Mouse (Mus musculus) erythroblast, embryonic 14.5 days (primary cell): Measurements from ENCODE around the gene Rbpjl. TPM values are rescaled to one million over a fixed set of nuclear protein-coding genes. Genes with fewer than 3 reads are reported as not detected.

ENCODE experiments used
- H3K27me3 ChIP-seq: 2 replicates; pipeline ENCODE4 v1.6.1; 2012; ENCODE audit warnings: inconsistent platforms; ENCODE audit not compliant: control insufficient read depth
- H3K36me3 ChIP-seq: 2 replicates; pipeline ENCODE4 v1.6.1; 2012; ENCODE audit warnings: mild to moderate bottlenecking, inconsistent platforms; ENCODE audit not compliant: control insufficient read depth
- H3K4me1 ChIP-seq: 2 replicates; pipeline ENCODE4 v1.6.1; 2012; ENCODE audit warnings: inconsistent platforms; ENCODE audit not compliant: control insufficient read depth
- H3K4me3 ChIP-seq: replicated peaks from 2 replicates; pipeline ENCODE3; 2012; ENCODE audit warnings: moderate library complexity, mild to moderate bottlenecking, inconsistent platforms
- H3K9me3 ChIP-seq: 2 replicates; pipeline ENCODE4 v1.6.1; 2012; ENCODE audit warnings: low read length, inconsistent platforms, mixed read lengths; ENCODE audit not compliant: control insufficient read depth
- GATA1 ChIP-seq: IDR thresholded peaks from 2 replicates; pipeline ENCODE4 v1.6.1; 2012; ENCODE audit warnings: low read length, inconsistent platforms, mixed read lengths
- TAL1 ChIP-seq: IDR thresholded peaks from 3 replicates; pipeline ENCODE4 v1.6.1; 2012; ENCODE audit warnings: low read length, inconsistent platforms, mixed read lengths
- polyA plus RNA-seq: library from polyadenylated mRNA; stranded (reverse); fragments of >175 nt; gene quantifications from 2 replicates; pipeline ENCODE4 v1.2.3, GENCODE M21; 2012

The Rbpjl gene
- 0.06 TPM in 1 of 2 replicates, not detected in the other for polyA plus RNA-seq

- TF ChIP-seq GATA1 (no peak), TAL1 (no peak)
- H3K27me3 ChIP-seq: peaks cover 83% of the 10 kb centered on the region
These were observed at the start of gene Rbpjl for GRCm38 (mm10) chr2:164402906-164403305. Rbpjl (plus strand) TSS chr2:164403141.

GRCm38 (mm10) chr2:164353356-164353755 lies 49.6 kb upstream of the Rbpjl start:
- Histone ChIP-seq H3K27me3 (no peaks in the 10 kb centered on the region), H3K4me3 (no peak overlapping the region), H3K9me3 (no peaks in the 10 kb centered on the region), H3K4me1 (no peaks in the 10 kb centered on the region), H3K36me3 (no peaks in the 10 kb centered on the region)
- TF ChIP-seq GATA1 (no peak), TAL1 (no peak)

More at GRCm38 (mm10) chr2:164402906-164403305, at the start of gene Rbpjl:
- Histone ChIP-seq H3K36me3 (no peaks in the 10 kb centered on the region), H3K4me1 (no peaks in the 10 kb centered on the region), H3K4me3 (no peak within 1 kb of the TSS), H3K9me3 (no peaks in the 10 kb centered on the region; the same call in 1 of the 2 replicates)

- no peak overlapping the region for H3K4me3 ChIP-seq
These were observed 46.6 kb upstream of the Rbpjl start for GRCm38 (mm10) chr2:164356177-164356967.

GRCm38 (mm10) chr2:164358373-164358772 lies 44.6 kb upstream of the Rbpjl start:
- Histone ChIP-seq H3K4me1 (no peaks in the 10 kb centered on the region), H3K9me3 (no peaks in the 10 kb centered on the region), H3K4me3 (no peak overlapping the region), H3K36me3 (no peaks in the 10 kb centered on the region), H3K27me3 (no peaks in the 10 kb centered on the region)
- TF ChIP-seq GATA1 (no peak), TAL1 (no peak)

More at GRCm38 (mm10) chr2:164356177-164356967, 46.6 kb upstream of the Rbpjl start:
- no peaks in the 10 kb centered on the region for H3K27me3 ChIP-seq
- H3K4me1 ChIP-seq: no peaks in the 10 kb centered on the region
- TF ChIP-seq GATA1 (no peak), TAL1 (no peak)
- no peaks in the 10 kb centered on the region for H3K36me3 ChIP-seq
- H3K9me3 ChIP-seq: no peaks in the 10 kb centered on the region

GRCm38 (mm10) chr2:164359031-164359430 lies 43.9 kb upstream of the Rbpjl start:
- H3K9me3 ChIP-seq: no peaks in the 10 kb centered on the region
- H3K27me3 ChIP-seq: no peaks in the 10 kb centered on the region
- H3K36me3 ChIP-seq: no peaks in the 10 kb centered on the region
- no peak overlapping the region for H3K4me3 ChIP-seq
- H3K4me1 ChIP-seq: no peaks in the 10 kb centered on the region
- no peak for TF ChIP-seq TAL1
- TF ChIP-seq GATA1: no peak

- Histone ChIP-seq H3K27me3 (no peaks in the 10 kb centered on the region), H3K36me3 (no peaks in the 10 kb centered on the region), H3K4me1 (no peaks in the 10 kb centered on the region), H3K9me3 (no peaks in the 10 kb centered on the region), H3K4me3 (no peak overlapping the region)
- TF ChIP-seq GATA1: no peak
- no peak for TF ChIP-seq TAL1
These were observed 43.3 kb upstream of the Rbpjl start for GRCm38 (mm10) chr2:164359668-164360067.

GRCm38 (mm10) chr2:164360974-164361657 lies 41.8 kb upstream of the Rbpjl start:
- Histone ChIP-seq H3K4me3 (no peak overlapping the region), H3K36me3 (no peaks in the 10 kb centered on the region), H3K27me3 (no peaks in the 10 kb centered on the region), H3K4me1 (no peaks in the 10 kb centered on the region), H3K9me3 (no peaks in the 10 kb centered on the region)
- no peak for TF ChIP-seq GATA1
- no peak for TF ChIP-seq TAL1

GRCm38 (mm10) chr2:164366947-164367346 lies 36.0 kb upstream of the Rbpjl start:
- no peaks in the 10 kb centered on the region for H3K4me1 ChIP-seq
- H3K27me3 ChIP-seq: no peaks in the 10 kb centered on the region
- no peak overlapping the region for H3K4me3 ChIP-seq
- H3K36me3 ChIP-seq: no peaks in the 10 kb centered on the region
- no peaks in the 10 kb centered on the region for H3K9me3 ChIP-seq
- no peak for TF ChIP-seq GATA1
- no peak for TF ChIP-seq TAL1

GRCm38 (mm10) chr2:164368620-164369105 lies 34.3 kb upstream of the Rbpjl start:
- Histone ChIP-seq H3K9me3 (no peaks in the 10 kb centered on the region), H3K4me3 (no peak overlapping the region), H3K4me1 (no peaks in the 10 kb centered on the region), H3K27me3 (no peaks in the 10 kb centered on the region), H3K36me3 (no peaks in the 10 kb centered on the region)
- no peak for TF ChIP-seq GATA1
- TF ChIP-seq TAL1: no peak
